Mouse (Mus musculus): ENCODE data around the gene Itga3. TPM values are rescaled to one million over a fixed set of nuclear protein-coding genes. Genes with fewer than 3 reads are reported as not detected.

Gene Itga3
- polyA plus RNA-seq, 1 experiment from 2014 or later, result 9.6 TPM

- Histone ChIP-seq H3K9me3 (replicated peaks; ENCODE audit: control insufficient read depth, low read length) (no peaks in the 10 kb centered on the region), H3K4me1 (ENCODE audit: control insufficient read depth, insufficient read depth, low read length) (peaks cover 19% of the 10 kb centered on the region; the same call in 1 of the 2 replicates), H3K27me3 (ENCODE audit: control insufficient read depth, insufficient read depth, low read length) (no peaks in the 10 kb centered on the region), H3K4me3 (ENCODE audit: low read length) (no peak overlapping the region), H3K27ac (ENCODE audit: low read length) (no peak overlapping the region), H3K36me3 (ENCODE audit: control insufficient read depth, insufficient read depth) (no peaks in the 10 kb centered on the region), H3K4me2 (ENCODE audit: low read depth, low read length) (no peak overlapping the region), H3K9ac (ENCODE audit: low read length) (no peak overlapping the region)
- ATAC-seq (replicated peaks; ENCODE audit: extremely low read depth, insufficient read depth, low FRiP score), result no peak
- 64% methylated on average over 5 of the region's 5 CpGs for WGBS
Observed at GRCm38 (mm10) chr11:95086229-95086628, 9.6 kb upstream of the Itga3 start.

GRCm38 (mm10) chr11:95085710-95086109, 9.1 kb upstream of the Itga3 start:
- Histone ChIP-seq H3K27me3 (ENCODE audit: control insufficient read depth, insufficient read depth, low read length) (no peaks in the 10 kb centered on the region), H3K4me3 (ENCODE audit: low read length) (no peak overlapping the region), H3K4me2 (ENCODE audit: low read depth, low read length) (no peak overlapping the region), H3K27ac (ENCODE audit: low read length) (no peak overlapping the region), H3K9me3 (replicated peaks; ENCODE audit: control insufficient read depth, low read length) (no peaks in the 10 kb centered on the region), H3K4me1 (ENCODE audit: control insufficient read depth, insufficient read depth, low read length) (peaks cover 19% of the 10 kb centered on the region; the same call in 1 of the 2 replicates), H3K9ac (ENCODE audit: low read length) (no peak overlapping the region), H3K36me3 (ENCODE audit: control insufficient read depth, insufficient read depth) (no peaks in the 10 kb centered on the region)
- no peak for ATAC-seq (replicated peaks; ENCODE audit: extremely low read depth, insufficient read depth, low FRiP score)
- WGBS, result 27% methylated on average over 5 of the region's 5 CpGs

GRCm38 (mm10) chr11:95084811-95085382, 8.3 kb upstream of the Itga3 start:
- Histone ChIP-seq H3K27ac (ENCODE audit: low read length) (no peak overlapping the region), H3K27me3 (ENCODE audit: control insufficient read depth, insufficient read depth, low read length) (no peaks in the 10 kb centered on the region), H3K4me3 (ENCODE audit: low read length) (no peak overlapping the region), H3K9me3 (replicated peaks; ENCODE audit: control insufficient read depth, low read length) (no peaks in the 10 kb centered on the region), H3K4me2 (ENCODE audit: low read depth, low read length) (no peak overlapping the region), H3K9ac (ENCODE audit: low read length) (no peak overlapping the region), H3K36me3 (ENCODE audit: control insufficient read depth, insufficient read depth) (no peaks in the 10 kb centered on the region), H3K4me1 (ENCODE audit: control insufficient read depth, insufficient read depth, low read length) (peaks cover 24% of the 10 kb centered on the region; the same call in 1 of the 2 replicates)
- whole genome bisulfite sequencing, result 57% methylated on average over 5 of the region's 5 CpGs
- ATAC-seq (replicated peaks; ENCODE audit: extremely low read depth, insufficient read depth, low FRiP score), result no peak

- Histone ChIP-seq H3K9ac (ENCODE audit: low read length) (no peak overlapping the region), H3K27me3 (ENCODE audit: control insufficient read depth, insufficient read depth, low read length) (no peaks in the 10 kb centered on the region), H3K27ac (ENCODE audit: low read length) (no peak overlapping the region), H3K36me3 (ENCODE audit: control insufficient read depth, insufficient read depth) (no peaks in the 10 kb centered on the region), H3K4me3 (ENCODE audit: low read length) (no peak overlapping the region), H3K9me3 (replicated peaks; ENCODE audit: control insufficient read depth, low read length) (no peaks in the 10 kb centered on the region), H3K4me1 (ENCODE audit: control insufficient read depth, insufficient read depth, low read length) (peaks cover 27% of the 10 kb centered on the region), H3K4me2 (ENCODE audit: low read depth, low read length) (no peak overlapping the region)
- 53% methylated on average over 4 of the region's 4 CpGs for WGBS
- ATAC-seq (replicated peaks; ENCODE audit: extremely low read depth, insufficient read depth, low FRiP score), result no peak
Observed at GRCm38 (mm10) chr11:95084175-95084574, 7.6 kb upstream of the Itga3 start.

GRCm38 (mm10) chr11:95082896-95083295, 6.3 kb upstream of the Itga3 start:
- ATAC-seq (replicated peaks; ENCODE audit: extremely low read depth, insufficient read depth, low FRiP score), result no peak
- Histone ChIP-seq H3K9me3 (replicated peaks; ENCODE audit: control insufficient read depth, low read length) (no peaks in the 10 kb centered on the region), H3K27me3 (ENCODE audit: control insufficient read depth, insufficient read depth, low read length) (no peaks in the 10 kb centered on the region), H3K4me2 (ENCODE audit: low read depth, low read length) (no peak overlapping the region), H3K27ac (ENCODE audit: low read length) (no peak overlapping the region), H3K4me3 (ENCODE audit: low read length) (no peak overlapping the region), H3K36me3 (ENCODE audit: control insufficient read depth, insufficient read depth) (no peaks in the 10 kb centered on the region), H3K4me1 (ENCODE audit: control insufficient read depth, insufficient read depth, low read length) (peaks cover 32% of the 10 kb centered on the region), H3K9ac (ENCODE audit: low read length) (no peak overlapping the region)
- WGBS, result 83% methylated on average over 7 of the region's 7 CpGs

- no peaks in the 10 kb centered on the region for H3K9me3 ChIP-seq (replicated peaks; ENCODE audit: control insufficient read depth, low read length)
- no peak overlapping the region for H3K4me2 ChIP-seq (ENCODE audit: low read depth, low read length)
- no peak overlapping the region for H3K4me3 ChIP-seq (ENCODE audit: low read length)
- peaks cover 31% of the 10 kb centered on the region for H3K4me1 ChIP-seq (ENCODE audit: control insufficient read depth, insufficient read depth, low read length)
- H3K9ac ChIP-seq (ENCODE audit: low read length), result no peak overlapping the region
- no peaks in the 10 kb centered on the region for H3K27me3 ChIP-seq (ENCODE audit: control insufficient read depth, insufficient read depth, low read length)
- ATAC-seq (replicated peaks; ENCODE audit: extremely low read depth, insufficient read depth, low FRiP score), result no peak
- no peak overlapping the region for H3K27ac ChIP-seq (ENCODE audit: low read length)
- 82% methylated on average over 6 of the region's 6 CpGs for WGBS
- no peaks in the 10 kb centered on the region for H3K36me3 ChIP-seq (ENCODE audit: control insufficient read depth, insufficient read depth)
Observed at GRCm38 (mm10) chr11:95080783-95081182, 4.2 kb upstream of the Itga3 start.

GRCm38 (mm10) chr11:95079256-95079875, 2.8 kb upstream of the Itga3 start:
- Histone ChIP-seq H3K9me3 (replicated peaks; ENCODE audit: control insufficient read depth, low read length) (no peaks in the 10 kb centered on the region), H3K27ac (ENCODE audit: low read length) (peak overlapping the region; percentile 69), H3K27me3 (ENCODE audit: control insufficient read depth, insufficient read depth, low read length) (no peaks in the 10 kb centered on the region), H3K4me1 (ENCODE audit: control insufficient read depth, insufficient read depth, low read length) (peaks cover 42% of the 10 kb centered on the region), H3K36me3 (ENCODE audit: control insufficient read depth, insufficient read depth) (no peaks in the 10 kb centered on the region), H3K4me3 (ENCODE audit: low read length) (no peak overlapping the region), H3K9ac (ENCODE audit: low read length) (no peak overlapping the region), H3K4me2 (ENCODE audit: low read depth, low read length) (peak overlapping the region; percentile 2; the same call in 1 of the 2 replicates)
- no peak for ATAC-seq (replicated peaks; ENCODE audit: extremely low read depth, insufficient read depth, low FRiP score)
- WGBS, result 15% methylated on average over 6 of the region's 6 CpGs

- Histone ChIP-seq H3K9ac (ENCODE audit: low read length) (no peak overlapping the region), H3K4me3 (ENCODE audit: low read length) (no peak overlapping the region), H3K4me2 (ENCODE audit: low read depth, low read length) (no peak overlapping the region), H3K9me3 (replicated peaks; ENCODE audit: control insufficient read depth, low read length) (no peaks in the 10 kb centered on the region), H3K36me3 (ENCODE audit: control insufficient read depth, insufficient read depth) (no peaks in the 10 kb centered on the region), H3K4me1 (ENCODE audit: control insufficient read depth, insufficient read depth, low read length) (peaks cover 47% of the 10 kb centered on the region), H3K27me3 (ENCODE audit: control insufficient read depth, insufficient read depth, low read length) (no peaks in the 10 kb centered on the region), H3K27ac (ENCODE audit: low read length) (no peak overlapping the region)
- no peak for ATAC-seq (replicated peaks; ENCODE audit: extremely low read depth, insufficient read depth, low FRiP score)
- 67% methylated on average over 7 of the region's 7 CpGs for WGBS
Observed at GRCm38 (mm10) chr11:95077956-95078355, 1.4 kb upstream of the Itga3 start.

- Histone ChIP-seq H3K27me3 (ENCODE audit: control insufficient read depth, insufficient read depth, low read length) (no peaks in the 10 kb centered on the region), H3K4me1 (ENCODE audit: control insufficient read depth, insufficient read depth, low read length) (peaks cover 65% of the 10 kb centered on the region), H3K9ac (ENCODE audit: low read length) (peak overlapping the region; percentile 83), H3K4me2 (ENCODE audit: low read depth, low read length) (peak overlapping the region; percentile 72), H3K4me3 (ENCODE audit: low read length) (peak overlapping the region; percentile 74), H3K9me3 (replicated peaks; ENCODE audit: control insufficient read depth, low read length) (no peaks in the 10 kb centered on the region), H3K27ac (ENCODE audit: low read length) (peak overlapping the region; percentile 82), H3K36me3 (ENCODE audit: control insufficient read depth, insufficient read depth) (no peaks in the 10 kb centered on the region)
- peak; percentile 37 for ATAC-seq (replicated peaks; ENCODE audit: extremely low read depth, insufficient read depth, low FRiP score)
- under 1% methylated on average over 40 of the region's 42 CpGs for WGBS
Observed at GRCm38 (mm10) chr11:95076041-95076535, 513 bp downstream of the Itga3 start.
